Mouse (Mus musculus) thymus, adult 2 months (tissue): Measurements from ENCODE around the gene Vwa7.

Source experiments
- CTCF ChIP-seq: fragments of 200-500 bp; IDR thresholded peaks from 2 replicates; pipeline ENCODE4 v1.5.1; 2012; ENCODE audit warnings: mild to moderate bottlenecking, control low read depth, low read length, moderate library complexity, borderline replicate concordance; ENCODE audit not compliant: control insufficient read depth, poor library complexity, insufficient read depth; ENCODE audit errors: extremely low read depth
- POLR2A ChIP-seq: fragments of 200-500 bp; IDR thresholded peaks from 2 replicates; pipeline ENCODE4 v1.6.1; 2012; ENCODE audit warnings: mild to moderate bottlenecking, low read length, control low read depth, moderate library complexity; ENCODE audit not compliant: control insufficient read depth, poor library complexity, insufficient read depth; ENCODE audit errors: extremely low read depth

- no peak for TF ChIP-seq CTCF
- TF ChIP-seq POLR2A: no peak
Measured at GRCm38 (mm10) chr17:35031272-35031671, 14.9 kb downstream of the Vwa7 start.
